Mouse (Mus musculus) forebrain, embryonic 16.5 days (tissue): ENCODE results near the gene Tas2r115. TPM values are rescaled to one million over a fixed set of nuclear protein-coding genes. Genes with fewer than 3 reads are reported as not detected.
"Not testable (repeated sequence)": the region's sequence is repeated elsewhere in the genome, so short reads cannot be mapped to it uniquely, and the experiment has no call there.

ENCODE experiments used
- ATAC-seq: fragments of 200-750 bp; cut with Nextera tagmentation; 2 replicates; pipeline ENCODE4 v1.8.0; 2017; ENCODE audit warnings: mild to moderate bottlenecking, moderate library complexity
- H3K27ac ChIP-seq: fragments of 300-500 bp; sonication (generic); 2 replicates; pipeline ENCODE4 v1.5.1; 2014; ENCODE audit warnings: low read length, control low read depth
- H3K27me3 ChIP-seq: fragments of 300-500 bp; sonication (generic); replicated peaks from 2 replicates; pipeline ENCODE4 v1.6.1; 2014; ENCODE audit warnings: low read length; ENCODE audit not compliant: control insufficient read depth, insufficient read depth
- H3K36me3 ChIP-seq: fragments of 300-500 bp; sonication (generic); 2 replicates; pipeline ENCODE4 v1.6.1; 2014; ENCODE audit not compliant: control insufficient read depth, insufficient read depth
- H3K4me1 ChIP-seq: fragments of 300-500 bp; sonication (generic); replicated peaks from 2 replicates; pipeline ENCODE4 v1.6.1; 2014; ENCODE audit warnings: low read length; ENCODE audit not compliant: control insufficient read depth, insufficient read depth
- H3K4me2 ChIP-seq: fragments of 300-500 bp; sonication (generic); 2 replicates; pipeline ENCODE4 v1.6.1; 2014; ENCODE audit warnings: mild to moderate bottlenecking, low read length, control low read depth
- H3K4me3 ChIP-seq: fragments of 300-500 bp; sonication (generic); replicated peaks from 2 replicates; pipeline ENCODE4 v1.5.1; 2014; ENCODE audit warnings: mild to moderate bottlenecking, low read length, control low read depth
- H3K9ac ChIP-seq: fragments of 300-500 bp; sonication (generic); replicated peaks from 2 replicates; pipeline ENCODE4 v1.6.1; 2014; ENCODE audit warnings: low read depth, low read length, control low read depth
- H3K9me3 ChIP-seq: fragments of 300-500 bp; sonication (generic); 2 replicates; pipeline ENCODE4 v1.6.1; 2016; ENCODE audit warnings: low read length; ENCODE audit not compliant: control insufficient read depth
- WGBS: fragments of 180-500 bp; shearing (Covaris S2); extraction: QIAGEN DNeasy Blood & Tissue Kit; methylation state at CpG from one replicate; pipeline ENCODE4 v1.1.7; 2014; 5-methylcytosine and 5-hydroxymethylcytosine counted together
- polyA plus RNA-seq: library from polyadenylated mRNA; unstranded; fragments of >200 nt; fragmentation: Nextera tagmentation; extraction: Ambion mirVana; gene quantifications from 2 replicates; pipeline ENCODE4 v1.2.1, GENCODE M21; 2015

Tas2r115 gene
- polyA plus RNA-seq, result not detected in 2 replicates

GRCm38 (mm10) chr6:132737935-132738334 lies at the start of gene Tas2r115:
TSS of gene Tas2r115 (minus strand) at chr6:132738035.
- no peak for ATAC-seq
- no peaks in the 10 kb centered on the region for H3K4me1 ChIP-seq
- H3K36me3 ChIP-seq, result no peaks in the 10 kb centered on the region
- no peaks in the 10 kb centered on the region for H3K9me3 ChIP-seq
- no peak within 1 kb of the TSS for H3K4me3 ChIP-seq
- no peak within 1 kb of the TSS for H3K27ac ChIP-seq
- no peaks in the 10 kb centered on the region for H3K27me3 ChIP-seq
- 78% methylated on average over 2 of the region's 2 CpGs for WGBS
- no peak within 1 kb of the TSS for H3K4me2 ChIP-seq
- no peak within 1 kb of the TSS for H3K9ac ChIP-seq

DNA sequence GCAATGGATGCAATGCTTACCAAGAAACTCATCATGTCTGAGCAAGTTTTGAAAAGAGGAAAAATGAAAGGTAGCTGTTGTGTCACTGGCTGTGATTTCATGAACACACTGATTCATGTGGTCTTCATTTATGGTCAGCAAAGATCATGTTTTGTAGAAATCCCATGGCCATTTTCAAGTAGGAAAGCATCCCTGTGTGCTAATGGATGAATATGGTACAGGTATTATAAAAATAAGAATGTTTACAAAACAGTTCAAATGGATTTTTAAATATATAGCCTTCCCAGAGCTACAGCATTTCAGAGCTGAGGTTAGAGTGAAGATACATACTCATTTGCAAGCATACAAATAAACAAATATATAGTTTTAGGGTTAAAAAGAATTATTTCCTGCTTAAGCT lies 40.2 kb upstream of the Tas2r115 start, which contains the start of gene Tas2r136:
Gene Tas2r136, minus strand, starts transcription at position 101 of the 400 bp plus-strand sequence.
- Histone ChIP-seq H3K27ac (no peak within 1 kb of the TSS), H3K4me3 (no peak within 1 kb of the TSS), H3K9me3 (no peaks in the 10 kb centered on the region), H3K27me3 (no peaks in the 10 kb centered on the region), H3K4me1 (no peaks in the 10 kb centered on the region), H3K36me3 (no peaks in the 10 kb centered on the region), H3K4me2 (no peak within 1 kb of the TSS), H3K9ac (no peak within 1 kb of the TSS)
- ATAC-seq, result no peak

- H3K4me1 ChIP-seq, result no peaks in the 10 kb centered on the region
- 97% methylated on average over 2 of the region's 2 CpGs for WGBS
- no peak within 1 kb of the TSS for H3K27ac ChIP-seq
- no peaks in the 10 kb centered on the region for H3K9me3 ChIP-seq
- H3K4me3 ChIP-seq, result no peak within 1 kb of the TSS
- no peak for ATAC-seq
- H3K36me3 ChIP-seq, result no peaks in the 10 kb centered on the region
- H3K9ac ChIP-seq, result no peak within 1 kb of the TSS
- no peaks in the 10 kb centered on the region for H3K27me3 ChIP-seq
- no peak within 1 kb of the TSS for H3K4me2 ChIP-seq
Observed at GRCm38 (mm10) chr6:132761831-132762230, 24.0 kb upstream of the Tas2r115 start, which contains the start of gene Tas2r102. TSS of gene Tas2r102 (plus strand) at chr6:132762131.

GRCm38 (mm10) chr6:132754430-132754829 lies 16.6 kb upstream of the Tas2r115 start, which contains the start of gene Tas2r124:
TSS of gene Tas2r124 (plus strand) at chr6:132754730.
- Histone ChIP-seq H3K27ac (no peak within 1 kb of the TSS), H3K27me3 (no peaks in the 10 kb centered on the region), H3K9me3 (no peaks in the 10 kb centered on the region), H3K4me3 (no peak within 1 kb of the TSS), H3K4me1 (no peaks in the 10 kb centered on the region), H3K36me3 (no peaks in the 10 kb centered on the region), H3K4me2 (no peak within 1 kb of the TSS), H3K9ac (no peak within 1 kb of the TSS)
- no peak for ATAC-seq
- 76% methylated on average over 1 of the region's 1 CpGs for WGBS

DNA sequence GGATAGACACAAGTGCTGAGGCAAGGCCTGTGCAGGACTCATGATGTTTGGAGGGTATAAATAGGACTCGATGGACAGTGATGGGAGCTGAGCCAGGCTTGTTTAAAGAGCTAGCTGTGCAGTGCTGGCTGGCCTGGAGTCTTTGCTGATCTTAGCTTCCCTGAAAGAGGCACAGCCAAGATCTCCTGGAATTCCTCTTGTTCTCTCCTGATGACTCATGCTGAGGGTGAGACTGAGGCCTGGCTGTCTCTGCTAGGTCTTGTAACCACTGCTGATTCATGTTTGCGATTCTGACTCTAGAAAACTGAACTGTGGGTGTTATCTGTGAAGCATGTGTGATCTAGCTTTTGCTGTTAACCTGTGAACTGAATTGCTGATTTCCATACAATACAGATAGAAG lies 12.4 kb upstream of the Tas2r115 start:
- Histone ChIP-seq H3K36me3 (no peaks in the 10 kb centered on the region), H3K27me3 (no peaks in the 10 kb centered on the region), H3K4me1 (no peaks in the 10 kb centered on the region), H3K4me3 (no peak overlapping the region), H3K27ac (no peak overlapping the region), H3K4me2 (no peak overlapping the region), H3K9ac (no peak overlapping the region), H3K9me3 (no peaks in the 10 kb centered on the region)
- no peak for ATAC-seq
- 88% methylated on average over 2 of the region's 2 CpGs for WGBS

- no peak for ATAC-seq
Observed at GRCm38 (mm10) chr6:132711828-132712227, 26.0 kb downstream of the Tas2r115 start, which contains the start of gene Tas2r122. TSS of gene Tas2r122 (minus strand) at chr6:132711928.

GRCm38 (mm10) chr6:132700907-132701306 lies 36.9 kb downstream of the Tas2r115 start, which contains the start of gene Tas2r121:
TSS of gene Tas2r121 (minus strand) at chr6:132701007.
- Histone ChIP-seq H3K36me3 (no peaks in the 10 kb centered on the region), H3K4me2 (no peak within 1 kb of the TSS), H3K4me3 (no peak within 1 kb of the TSS), H3K27me3 (no peaks in the 10 kb centered on the region), H3K9me3 (no peaks in the 10 kb centered on the region), H3K4me1 (no peaks in the 10 kb centered on the region), H3K9ac (no peak within 1 kb of the TSS), H3K27ac (no peak within 1 kb of the TSS)
- WGBS, result 82% methylated on average over 1 of the region's 1 CpGs
- ATAC-seq, result no peak

More at GRCm38 (mm10) chr6:132711828-132712227, 26.0 kb downstream of the Tas2r115 start, which contains the start of gene Tas2r122:
- WGBS, result 83% methylated on average over 3 of the region's 3 CpGs
- Histone ChIP-seq H3K27me3 (no peaks in the 10 kb centered on the region), H3K27ac (no peak within 1 kb of the TSS), H3K9ac (no peak within 1 kb of the TSS), H3K4me2 (no peak within 1 kb of the TSS), H3K4me1 (no peaks in the 10 kb centered on the region), H3K4me3 (no peak within 1 kb of the TSS), H3K9me3 (no peaks in the 10 kb centered on the region), H3K36me3 (no peaks in the 10 kb centered on the region)

DNA sequence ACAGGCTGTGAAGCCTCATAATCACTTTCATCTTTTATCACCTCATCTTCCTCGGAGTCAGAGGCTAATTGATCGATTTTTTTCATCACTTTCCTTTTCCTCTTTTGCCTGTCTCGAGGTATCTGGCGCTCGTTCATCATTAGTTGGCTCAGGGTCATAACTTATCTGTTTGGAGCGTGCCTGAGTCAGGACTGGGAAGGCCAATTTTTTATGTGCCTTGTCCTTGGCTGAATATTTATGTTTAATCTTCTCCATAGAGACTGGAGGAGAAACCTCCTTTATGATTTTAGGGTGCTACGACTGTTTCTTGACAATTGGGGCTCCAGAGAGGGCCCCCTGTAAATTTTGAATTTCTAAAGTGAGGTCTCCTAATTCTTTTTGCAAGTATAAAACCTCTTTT lies 46.2 kb downstream of the Tas2r115 start:
- H3K9me3 ChIP-seq, ATAC-seq, H3K36me3 ChIP-seq, H3K27ac ChIP-seq, H3K4me2 ChIP-seq, H3K4me1 ChIP-seq, H3K27me3 ChIP-seq, H3K9ac ChIP-seq, H3K4me3 ChIP-seq: not testable (repeated sequence)
- WGBS, result 81% methylated on average over 7 of the region's 7 CpGs
